Mouse (Mus musculus): ENCODE data around the gene Slamf7. TPM values are rescaled to one million over a fixed set of nuclear protein-coding genes. Genes with fewer than 3 reads are reported as not detected.

Slamf7 gene
- total RNA-seq, 4 experiments from 2014 or later, result 0.65 TPM; not detected in 3

- no peak for DNase-seq (ENCODE audit: low spot score in 2 of 2)
Observed at GRCm38 (mm10) chr1:171637101-171637500, 15.7 kb downstream of the Slamf7 start.

- no peak for DNase-seq (ENCODE audit: low spot score in 2 of 2)
Observed at GRCm38 (mm10) chr1:171635696-171636095, 17.1 kb downstream of the Slamf7 start.

GRCm38 (mm10) chr1:171631447-171631846 lies 21.4 kb downstream of the Slamf7 start:
- no peak for DNase-seq (ENCODE audit: low spot score in 2 of 2)

GRCm38 (mm10) chr1:171630912-171631311 lies 21.9 kb downstream of the Slamf7 start:
- DNase-seq (ENCODE audit: low spot score in 2 of 2), result no peak

- no peak for DNase-seq (ENCODE audit: low spot score in 2 of 2)
Observed at GRCm38 (mm10) chr1:171630041-171630440, 22.8 kb downstream of the Slamf7 start.

GRCm38 (mm10) chr1:171629168-171629567 lies 23.7 kb downstream of the Slamf7 start:
- no peak for DNase-seq (ENCODE audit: low spot score in 2 of 2)

GRCm38 (mm10) chr1:171627801-171628200 lies 25.0 kb downstream of the Slamf7 start:
- no peak for DNase-seq (ENCODE audit: low spot score in 2 of 2)

- DNase-seq (ENCODE audit: low spot score in 2 of 2), result no peak
Observed at GRCm38 (mm10) chr1:171620091-171620490, 32.7 kb downstream of the Slamf7 start.

- no peak for DNase-seq (ENCODE audit: low spot score in 2 of 2)
Observed at GRCm38 (mm10) chr1:171619645-171620044, 33.2 kb downstream of the Slamf7 start.

GRCm38 (mm10) chr1:171619001-171619400 lies 33.8 kb downstream of the Slamf7 start:
- peak in 1 of 2 experiments; percentile 7 for DNase-seq (ENCODE audit: low spot score in 2 of 2)

GRCm38 (mm10) chr1:171616881-171617515 lies 35.8 kb downstream of the Slamf7 start:
- no peak for DNase-seq (ENCODE audit: low spot score in 2 of 2)

GRCm38 (mm10) chr1:171613962-171614361 lies 38.9 kb downstream of the Slamf7 start:
- DNase-seq (ENCODE audit: low spot score in 2 of 2), result no peak

GRCm38 (mm10) chr1:171610781-171611180 lies 42.1 kb downstream of the Slamf7 start:
- DNase-seq (ENCODE audit: low spot score in 2 of 2), result no peak

- DNase-seq (ENCODE audit: low spot score in 2 of 2), result no peak
Observed at GRCm38 (mm10) chr1:171610026-171610425, 42.8 kb downstream of the Slamf7 start.

- DNase-seq (ENCODE audit: low spot score in 2 of 2), result no peak
Observed at GRCm38 (mm10) chr1:171607176-171607575, 45.7 kb downstream of the Slamf7 start, which contains the start of gene Ly9. Ly9 (minus strand) TSS chr1:171607410.

GRCm38 (mm10) chr1:171606656-171607055 lies 46.2 kb downstream of the Slamf7 start:
- no peak for DNase-seq (ENCODE audit: low spot score in 2 of 2)

GRCm38 (mm10) chr1:171604686-171605085 lies 48.1 kb downstream of the Slamf7 start:
- no peak for DNase-seq (ENCODE audit: low spot score in 2 of 2)

- DNase-seq (ENCODE audit: low spot score in 2 of 2), result no peak
Observed at GRCm38 (mm10) chr1:171584584-171584983, 68.3 kb downstream of the Slamf7 start.

Small RNA genes lying within 50 kb of the gene (microRNA-seq; reads per million reads assigned to microRNA genes)
- gene Mir7683, result not detected

Other genes with a start within 250 kb of the Slamf7 start
- 10 to 100 TPM; 29.3 to 35.5 (median 33.0) TPM for gene Usf1, start 241.7 kb downstream of the Slamf7 start, total RNA-seq (2022)
- under 1 TPM in 2 of 4 experiments, not detected in 2; 0.51 to 0.58 TPM for gene Tstd1, start 234.2 kb downstream of the Slamf7 start, total RNA-seq (2022)
- gene F11r, start 215.5 kb downstream of the Slamf7 start, total RNA-seq (2022), result 1 to 10 TPM; 3.6 to 5.9 (median 4.2) TPM
- 1 to 10 TPM in 3 of 4 experiments, under 1 TPM in 1; 0.90 to 1.3 (median 1.2) TPM for gene Alyref2, start 149.6 kb downstream of the Slamf7 start, total RNA-seq (2022)
- gene Itln1, start 117.7 kb downstream of the Slamf7 start, total RNA-seq (2022), result not detected
- gene Cd244a, start 93.8 kb downstream of the Slamf7 start, total RNA-seq (2022), result under 1 TPM in 1 of 4 experiments, not detected in 3; 0.19 TPM
- gene Ly9, start 45.6 kb downstream of the Slamf7 start, total RNA-seq (2022), result under 1 TPM in 2 of 4 experiments, not detected in 2; 0.18 to 0.27 TPM
- under 1 TPM in 3 of 4 experiments, not detected in 1; 0.48 to 0.56 (median 0.49) TPM for gene Cd48, start 29.0 kb upstream of the Slamf7 start, total RNA-seq (2022)
- under 1 TPM in 2 of 4 experiments, not detected in 2; 0.05 to 0.07 TPM for gene Slamf1, start 114.1 kb upstream of the Slamf7 start, total RNA-seq (2022)
- gene Cd84, start 186.7 kb upstream of the Slamf7 start, total RNA-seq (2022), result under 1 TPM; 0.17 to 0.53 (median 0.34) TPM
- gene Gm10521, start 242.6 kb upstream of the Slamf7 start, total RNA-seq (2022), result not detected

All from gastrocnemius, adult 8-10 months (tissue).